Mouse (Mus musculus) 416B (cell line): ENCODE measurements around the gene Atp5b.
"Not testable (repeated sequence)": the region's sequence is repeated elsewhere in the genome, so short reads cannot be mapped to it uniquely, and the experiment has no call there.

ENCODE experiments used
- DNase-seq: peaks from one replicate; pipeline ENCODE4 v3.0.0; 2011; ENCODE audit warnings: low read depth

Gene Atp5b

DNA sequence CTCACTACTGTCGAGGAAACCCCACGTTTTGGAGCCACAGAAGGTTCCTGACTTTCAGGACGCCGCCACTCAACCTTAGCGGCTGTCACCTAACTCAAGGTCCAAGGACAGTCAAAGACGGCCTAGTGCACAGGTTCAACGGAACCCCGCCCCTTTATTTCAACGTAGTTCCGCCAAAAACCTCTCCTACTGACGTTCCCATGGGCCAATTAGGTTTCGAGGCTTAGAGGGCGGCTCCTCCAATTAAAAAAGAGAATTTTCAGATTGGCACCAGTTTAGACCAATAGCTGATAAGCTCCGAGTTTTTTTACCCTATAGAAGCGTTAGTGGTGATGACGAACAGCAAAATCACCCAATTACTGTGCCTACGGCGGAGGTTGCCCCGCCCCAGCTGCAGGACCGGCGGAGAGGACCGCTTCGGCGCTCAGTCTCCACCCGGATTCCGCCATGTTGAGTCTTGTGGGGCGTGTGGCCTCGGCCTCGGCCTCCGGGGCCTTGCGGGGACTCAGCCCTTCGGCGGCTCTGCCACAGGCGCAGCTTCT, at the start of gene Atp5b:
Gene Atp5b, plus strand, starts transcription at position 394 of the 542 bp plus-strand sequence.
- peak; percentile 100 for DNase-seq

DNA sequence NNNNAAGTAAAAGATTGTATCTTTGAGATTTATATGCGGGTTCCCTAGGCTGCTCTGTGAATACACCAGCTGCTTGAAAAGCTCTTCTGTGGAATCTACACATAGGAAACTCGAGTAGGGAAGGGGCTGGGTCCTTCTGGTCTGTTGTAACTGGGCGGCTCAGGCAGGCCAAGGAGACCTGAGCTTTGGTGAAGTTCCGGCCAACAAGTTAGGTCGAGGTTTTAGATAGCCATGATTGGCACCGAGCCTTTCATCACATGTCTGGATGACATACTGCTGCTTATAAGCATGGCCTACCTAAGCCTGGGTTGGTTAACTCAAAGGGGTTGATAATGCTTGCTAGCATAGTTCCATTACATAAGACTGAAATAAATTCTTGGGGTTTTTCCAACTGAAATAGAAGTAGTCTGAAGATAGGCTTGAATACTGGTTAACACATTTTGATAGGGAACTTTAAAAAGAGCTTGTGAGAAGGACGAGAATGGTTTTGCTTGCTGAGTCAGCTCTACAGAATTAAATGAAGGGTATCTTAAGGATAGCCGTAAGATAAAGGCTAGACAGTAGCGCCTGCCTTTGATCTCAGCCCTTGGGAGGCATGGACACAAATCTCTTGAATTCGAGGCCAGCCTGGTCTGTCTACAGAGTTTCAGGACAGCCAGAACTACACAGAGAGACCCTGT, 46.2 kb upstream of the Atp5b start:
- DNase-seq, result peak; percentile 90

DNA sequence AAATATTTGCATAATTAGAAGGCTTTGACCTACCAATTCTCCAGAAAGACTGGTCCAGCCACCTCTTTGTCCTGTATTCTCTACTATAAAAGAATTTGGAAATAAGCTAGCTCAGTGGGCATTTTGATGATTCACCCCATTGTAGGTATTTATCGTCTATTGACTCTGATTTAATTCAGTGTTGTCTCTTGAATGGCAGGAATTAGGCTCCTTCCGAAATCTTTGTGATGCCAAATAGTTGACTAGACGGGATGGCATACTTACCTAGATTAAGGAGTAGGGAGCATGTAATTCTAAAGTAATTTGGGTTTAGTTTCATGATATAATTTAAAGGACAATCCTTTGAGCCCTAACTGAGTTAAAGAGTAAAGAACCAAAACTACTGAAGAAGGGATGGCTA, 45.2 kb upstream of the Atp5b start:
- DNase-seq, result no peak

DNA sequence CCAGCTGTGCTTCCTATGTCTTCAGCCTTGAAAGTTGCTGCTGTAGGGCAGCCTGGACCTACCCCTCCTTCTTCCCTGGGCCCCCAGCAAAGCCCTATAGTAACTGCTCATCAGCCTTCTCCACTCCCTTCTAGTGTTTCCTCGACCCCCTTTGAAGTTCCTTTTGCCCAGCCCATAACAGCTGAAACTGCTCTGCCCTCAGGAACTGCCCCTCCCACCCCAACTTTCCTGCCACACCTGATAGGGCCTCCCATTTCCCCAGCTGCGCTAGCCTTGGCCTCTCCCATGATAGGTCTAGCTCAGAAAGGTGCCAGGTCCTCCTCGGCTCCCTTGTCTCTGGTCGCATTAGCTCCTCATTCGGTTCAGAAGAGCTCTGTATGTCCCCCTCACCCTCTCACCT, 43.9 kb upstream of the Atp5b start:
- DNase-seq, result no peak

DNA sequence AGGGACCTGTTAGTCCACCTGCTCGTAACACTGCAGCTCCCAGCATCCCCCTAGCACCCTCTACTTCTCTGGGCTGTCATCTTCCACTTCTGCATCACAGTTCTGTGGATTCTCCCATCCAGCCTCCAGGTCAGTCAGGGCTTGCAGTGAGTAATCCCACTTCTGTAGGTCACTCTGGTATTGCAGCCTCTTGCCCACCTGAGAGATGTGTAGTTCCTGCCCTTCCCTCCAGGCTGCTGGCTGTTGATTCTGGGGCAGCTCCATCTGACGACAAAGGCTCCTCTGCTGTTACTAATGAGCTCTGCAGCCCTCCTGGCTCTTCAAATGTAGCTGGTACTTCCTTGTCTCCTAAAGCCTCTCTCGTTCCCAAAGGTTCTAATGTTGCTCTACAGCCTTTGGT, 43.2 kb upstream of the Atp5b start:
- no peak for DNase-seq

DNA sequence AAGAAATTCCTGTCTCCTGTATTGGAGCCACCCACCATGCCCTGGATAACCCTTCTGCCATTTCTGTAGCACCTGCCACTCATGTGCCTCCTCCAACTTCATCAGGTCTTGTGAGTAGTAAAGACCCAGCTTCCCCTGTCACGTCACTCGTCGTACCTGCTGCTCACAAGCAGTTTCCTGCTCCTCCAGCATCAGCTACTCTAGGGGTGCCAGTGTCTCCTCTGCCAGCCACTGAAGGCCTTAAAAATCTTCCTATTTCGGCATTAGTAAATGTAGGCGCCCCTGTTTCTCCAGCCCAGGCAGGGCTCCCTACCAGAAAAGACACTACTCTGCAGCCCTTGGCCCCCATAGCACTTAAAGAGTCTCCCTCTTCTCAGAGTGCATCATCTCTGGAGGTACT, 42.8 kb upstream of the Atp5b start:
- DNase-seq, result no peak

DNA sequence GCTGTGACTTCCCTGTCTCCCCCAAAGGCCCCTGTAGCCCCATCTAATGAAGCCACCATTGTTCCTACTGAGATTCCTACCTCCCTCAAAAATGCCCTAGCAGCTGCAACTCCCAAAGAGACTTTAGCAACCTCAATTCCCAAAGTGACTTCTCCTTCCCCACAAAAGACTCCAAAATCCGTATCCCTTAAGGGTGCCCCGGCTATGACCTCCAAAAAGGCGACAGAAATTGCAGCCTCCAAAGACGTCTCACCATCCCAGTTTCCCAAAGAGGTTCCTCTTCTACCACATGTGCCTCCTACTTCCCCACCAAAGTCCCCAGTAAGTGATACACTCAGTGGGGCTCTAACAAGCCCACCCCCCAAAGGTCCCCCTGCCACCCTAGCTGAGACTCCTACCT, 41.4 kb upstream of the Atp5b start:
- DNase-seq, result no peak

DNA sequence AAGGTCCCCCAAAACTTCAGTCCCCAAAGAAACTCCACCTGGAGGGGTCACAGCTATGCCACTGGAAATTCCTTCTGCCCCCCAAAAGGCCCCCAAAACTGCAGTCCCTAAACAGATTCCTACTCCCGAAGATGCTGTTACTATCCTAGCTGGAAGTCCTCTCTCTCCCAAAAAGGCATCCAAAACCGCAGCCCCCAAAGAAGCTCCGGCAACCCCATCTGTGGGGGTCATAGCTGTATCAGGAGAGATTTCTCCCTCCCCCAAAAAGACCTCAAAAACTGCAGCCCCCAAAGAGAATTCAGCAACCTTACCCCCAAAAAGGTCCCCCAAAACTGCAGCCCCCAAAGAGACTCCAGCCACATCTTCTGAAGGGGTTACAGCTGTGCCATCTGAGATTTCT, 40.6 kb upstream of the Atp5b start:
- no peak for DNase-seq

DNA sequence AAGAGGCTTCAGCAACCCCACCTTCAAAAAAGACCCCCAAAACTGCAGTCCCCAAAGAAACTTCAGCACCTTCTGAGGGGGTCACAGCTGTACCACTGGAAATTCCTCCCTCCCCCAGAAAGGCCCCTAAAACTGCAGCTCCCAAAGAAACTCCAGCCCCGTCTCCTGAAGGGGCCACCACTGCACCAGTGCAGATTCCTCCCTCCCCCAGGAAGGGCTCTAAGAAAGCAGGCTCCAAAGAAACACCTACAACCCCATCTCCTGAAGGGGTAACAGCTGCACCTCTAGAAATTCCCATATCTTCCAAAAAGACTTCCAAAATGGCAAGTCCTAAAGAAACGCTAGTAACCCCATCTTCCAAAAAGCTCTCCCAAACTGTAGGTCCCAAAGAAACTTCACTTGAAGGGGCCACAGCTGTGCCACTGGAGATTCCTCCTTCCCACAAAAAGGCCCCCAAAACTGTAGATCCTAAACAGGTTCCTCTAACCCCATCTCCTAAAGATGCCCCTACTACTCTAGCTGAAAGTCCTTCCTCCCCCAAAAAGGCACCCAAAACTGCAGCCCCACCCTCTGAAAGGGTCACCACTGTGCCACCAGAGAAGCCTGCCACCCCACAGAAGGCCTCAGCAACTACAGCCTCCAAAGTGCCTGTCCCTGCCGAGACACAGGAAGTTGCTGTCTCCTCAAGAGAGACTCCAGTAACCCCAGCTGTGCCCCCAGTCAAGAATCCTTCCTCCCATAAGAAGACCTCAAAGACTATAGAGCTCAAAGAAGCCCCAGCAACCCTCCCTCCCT, 39.8 kb upstream of the Atp5b start:
- no peak for DNase-seq

DNA sequence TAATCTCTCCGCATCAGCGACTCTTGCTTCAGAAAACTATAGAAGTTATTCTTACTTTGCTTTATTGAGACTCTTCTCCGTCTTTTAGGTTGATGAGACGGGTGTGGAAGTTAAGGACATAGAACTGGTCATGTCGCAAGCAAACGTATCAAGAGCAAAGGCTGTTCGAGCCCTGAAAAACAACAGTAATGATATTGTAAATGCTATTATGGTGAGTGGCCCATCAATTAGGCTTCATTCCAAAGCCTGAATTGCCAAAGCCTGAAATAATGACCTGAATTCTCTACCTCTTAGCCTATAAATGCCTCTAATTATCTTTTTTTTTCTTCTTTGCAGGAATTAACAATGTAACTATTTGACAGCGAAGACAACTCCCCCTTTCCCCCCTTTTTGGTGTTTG, 34.9 kb upstream of the Atp5b start:
- DNase-seq, result no peak

DNA sequence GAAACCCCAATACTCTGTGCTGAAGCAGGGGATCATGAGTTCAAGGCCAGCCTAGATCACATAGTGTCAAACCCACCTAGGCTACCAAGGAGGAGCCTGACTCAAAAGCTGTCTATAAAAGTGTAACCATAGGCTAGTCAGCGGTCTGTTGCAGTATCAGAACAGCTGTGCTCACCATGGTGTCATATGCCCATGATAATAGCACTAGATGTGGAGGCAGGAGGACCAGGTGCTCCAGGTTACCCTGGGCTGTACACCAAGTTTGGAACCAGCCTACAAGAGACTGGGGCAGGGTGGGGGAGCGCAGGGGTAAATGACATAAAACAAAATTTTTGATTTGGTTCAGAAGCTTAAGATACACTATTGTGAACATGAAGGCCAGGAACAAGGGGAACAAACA, 33.3 kb upstream of the Atp5b start:
- DNase-seq, result no peak

DNA sequence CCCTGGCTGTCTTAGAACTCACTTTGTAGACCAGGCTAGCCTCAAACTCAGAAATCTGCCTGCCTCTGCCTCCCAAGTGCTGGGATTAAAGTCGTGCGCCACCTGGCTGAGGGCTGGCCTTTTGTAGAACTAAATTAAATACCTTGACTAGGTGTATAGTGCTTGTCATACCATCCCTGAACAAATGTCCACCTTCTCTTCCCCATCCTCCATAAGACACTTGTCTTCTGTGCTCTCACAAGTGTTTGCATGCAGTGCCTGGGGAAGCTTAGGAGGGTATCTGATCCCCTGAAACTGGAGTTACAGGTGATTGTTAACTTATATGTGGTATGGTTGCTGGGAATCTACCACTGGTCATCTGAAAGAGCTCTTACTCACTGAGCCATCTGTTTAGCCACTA, 32.7 kb upstream of the Atp5b start:
- DNase-seq, result no peak

DNA sequence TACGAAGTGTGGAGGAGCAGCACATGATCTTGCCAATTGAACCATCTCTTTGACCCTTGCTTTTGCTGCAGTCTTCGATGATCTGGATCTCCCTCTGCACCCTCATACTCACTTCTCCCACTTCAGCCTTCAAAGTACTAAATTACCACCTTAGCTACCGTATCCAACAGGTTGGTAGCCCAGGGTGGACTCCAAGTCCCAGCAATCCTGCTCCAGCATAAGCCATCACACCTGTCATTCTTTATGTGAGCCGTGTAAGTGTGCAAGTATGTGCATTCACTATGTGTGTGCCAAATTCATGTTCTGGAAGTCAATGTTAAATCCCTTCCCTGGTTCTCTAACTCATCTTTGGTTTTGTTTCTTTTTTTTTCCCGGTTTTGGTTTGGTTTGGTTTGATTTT, 31.5 kb upstream of the Atp5b start:
- DNase-seq, result no peak

DNA sequence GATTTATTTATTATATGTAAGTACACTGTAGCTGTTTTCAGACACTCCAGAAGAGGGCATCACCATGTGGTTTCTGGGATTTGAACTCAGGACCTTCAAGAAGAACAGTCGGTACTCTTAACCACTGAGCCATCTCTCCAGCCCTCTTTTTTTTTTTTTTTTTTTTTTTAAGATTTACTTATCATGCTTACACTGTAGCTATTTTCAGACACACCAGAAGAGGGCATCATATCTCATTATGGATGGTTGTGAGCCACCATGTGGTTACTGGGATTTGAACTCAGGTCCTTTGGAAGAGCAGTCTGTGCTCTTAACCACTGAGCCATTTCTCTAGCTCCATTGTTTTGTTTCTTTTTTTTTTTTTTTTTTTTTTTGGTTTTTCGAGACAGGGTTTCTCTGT, 30.9 kb upstream of the Atp5b start:
- DNase-seq, result not testable (repeated sequence)

DNA sequence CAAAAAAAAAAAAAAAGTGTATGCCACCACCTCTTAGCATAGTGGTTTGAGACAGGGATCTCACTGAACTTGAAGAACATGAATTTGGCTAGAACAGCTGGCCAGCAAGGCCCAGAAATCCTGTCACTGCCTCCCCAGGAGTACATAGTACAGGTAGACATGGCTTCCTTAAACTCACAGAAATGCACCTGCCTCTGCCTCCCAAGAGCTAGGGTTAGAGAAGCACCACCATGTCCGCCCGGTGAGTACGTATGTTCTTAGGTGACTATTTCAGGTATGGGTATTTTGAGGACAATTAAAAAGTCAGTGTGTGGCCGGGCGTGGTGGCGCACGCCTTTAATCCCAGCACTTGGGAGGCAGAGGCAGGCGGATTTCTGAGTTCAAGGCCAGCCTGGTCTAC, 30.1 kb upstream of the Atp5b start:
- DNase-seq, result no peak

DNA sequence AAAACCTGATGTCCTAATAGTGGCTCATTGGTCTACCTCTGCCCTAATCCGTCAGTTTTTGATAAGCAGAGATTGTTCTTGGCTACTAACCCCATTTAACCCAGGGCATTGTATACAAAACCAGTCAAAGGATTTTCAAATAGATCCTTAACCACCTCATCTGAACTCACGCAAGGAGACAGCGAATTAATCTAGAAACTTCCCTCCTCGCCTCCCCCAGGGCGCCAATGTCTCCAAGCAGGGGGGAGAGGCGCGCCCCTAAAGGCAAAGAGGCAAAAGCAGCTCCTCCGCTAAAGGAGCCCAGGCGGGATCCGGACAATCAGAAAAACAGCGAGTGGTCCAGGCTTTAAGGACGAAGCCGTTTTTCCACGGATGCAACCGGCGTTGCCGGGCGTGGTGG, 24.9 kb upstream of the Atp5b start:
- no peak for DNase-seq

DNA sequence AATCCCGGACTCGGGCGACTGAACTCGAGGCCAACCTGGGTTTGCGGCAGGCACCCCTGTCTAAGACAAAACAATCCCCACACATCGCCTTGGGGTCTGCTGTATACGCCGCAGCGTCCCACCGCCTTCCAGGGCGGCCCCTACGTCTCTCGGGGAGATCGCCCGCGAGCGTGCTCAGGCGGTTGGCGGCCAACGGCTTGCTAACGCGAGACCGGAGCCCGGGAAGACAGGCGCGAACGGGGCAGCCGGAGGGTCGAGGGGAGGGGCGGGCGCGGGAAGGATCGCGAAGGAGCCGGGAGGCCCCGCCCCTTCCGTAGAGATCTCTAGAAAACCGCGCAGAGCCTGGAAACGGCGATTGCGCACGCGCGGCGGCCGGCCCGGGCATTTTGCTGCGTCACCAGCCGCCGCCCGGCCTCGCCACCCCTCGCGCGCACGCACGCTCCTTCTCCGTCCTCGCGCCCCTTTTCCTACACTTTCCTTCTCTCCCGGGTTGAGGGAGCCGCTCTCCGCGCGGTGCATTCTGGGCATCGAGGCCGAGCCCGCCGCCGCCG, 24.4 kb upstream of the Atp5b start, which contains the start of gene Ptges3:
Gene Ptges3, plus strand, starts transcription at position 354 of the 551 bp plus-strand sequence.
- DNase-seq, result peak; percentile 96

DNA sequence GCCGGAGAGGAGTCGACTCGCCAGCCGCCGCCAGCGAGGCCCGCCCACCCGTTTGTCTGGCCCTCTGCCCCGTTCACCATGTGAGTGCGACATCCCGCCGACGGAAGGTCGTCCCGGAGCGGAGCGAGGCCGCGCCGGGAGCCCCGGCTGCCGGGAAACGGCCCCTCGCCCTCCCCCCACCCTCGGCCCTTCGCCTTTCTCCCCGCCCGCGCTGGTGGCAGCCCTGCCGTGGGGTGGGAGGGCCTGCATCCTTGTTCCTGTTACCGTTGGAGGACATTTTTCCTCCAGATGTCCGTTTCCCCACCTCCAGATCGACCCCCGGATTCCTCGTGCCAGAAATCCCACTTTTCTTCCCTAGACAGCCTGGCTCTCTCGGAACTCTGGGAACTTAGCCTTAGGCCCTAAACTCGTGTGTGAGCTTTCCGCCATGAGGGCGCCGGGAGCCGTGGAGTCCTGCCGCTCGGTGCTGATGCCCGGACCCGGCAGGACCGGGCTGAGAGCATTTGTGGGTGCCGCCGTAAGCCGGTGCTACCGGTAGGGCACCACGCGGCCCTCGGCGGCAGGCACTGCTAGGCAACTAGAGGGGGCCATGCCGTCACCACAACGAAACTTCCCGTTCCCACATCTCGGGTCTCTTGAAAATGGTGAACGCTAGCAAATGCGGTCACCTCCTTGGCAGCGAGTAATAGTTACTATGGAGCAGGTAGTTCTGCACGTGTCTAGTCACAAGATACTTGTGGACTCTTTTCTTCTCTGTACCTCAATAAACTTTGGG, 23.7 kb upstream of the Atp5b start:
- peak; percentile 80 for DNase-seq

DNA sequence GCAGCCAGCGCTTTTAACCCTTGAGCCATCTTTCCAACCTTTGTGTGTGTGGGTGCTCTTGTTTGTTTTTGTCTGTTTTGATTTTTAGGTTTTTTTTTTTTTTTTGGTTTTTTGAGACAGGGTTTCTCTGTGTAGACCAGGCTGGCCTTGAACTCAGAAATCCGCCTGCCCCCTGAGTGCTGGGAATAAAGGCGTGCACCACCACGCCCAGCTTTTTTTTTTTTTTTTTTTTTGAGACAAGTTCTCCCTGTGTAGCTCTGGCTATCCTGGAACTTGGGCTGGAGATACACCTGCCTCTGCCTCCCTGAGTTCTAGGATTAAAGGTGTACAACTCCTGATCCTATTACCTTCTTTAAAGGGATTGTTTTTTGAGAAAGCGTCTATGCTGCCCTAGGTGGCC, 22.0 kb upstream of the Atp5b start:
- DNase-seq, result no peak

DNA sequence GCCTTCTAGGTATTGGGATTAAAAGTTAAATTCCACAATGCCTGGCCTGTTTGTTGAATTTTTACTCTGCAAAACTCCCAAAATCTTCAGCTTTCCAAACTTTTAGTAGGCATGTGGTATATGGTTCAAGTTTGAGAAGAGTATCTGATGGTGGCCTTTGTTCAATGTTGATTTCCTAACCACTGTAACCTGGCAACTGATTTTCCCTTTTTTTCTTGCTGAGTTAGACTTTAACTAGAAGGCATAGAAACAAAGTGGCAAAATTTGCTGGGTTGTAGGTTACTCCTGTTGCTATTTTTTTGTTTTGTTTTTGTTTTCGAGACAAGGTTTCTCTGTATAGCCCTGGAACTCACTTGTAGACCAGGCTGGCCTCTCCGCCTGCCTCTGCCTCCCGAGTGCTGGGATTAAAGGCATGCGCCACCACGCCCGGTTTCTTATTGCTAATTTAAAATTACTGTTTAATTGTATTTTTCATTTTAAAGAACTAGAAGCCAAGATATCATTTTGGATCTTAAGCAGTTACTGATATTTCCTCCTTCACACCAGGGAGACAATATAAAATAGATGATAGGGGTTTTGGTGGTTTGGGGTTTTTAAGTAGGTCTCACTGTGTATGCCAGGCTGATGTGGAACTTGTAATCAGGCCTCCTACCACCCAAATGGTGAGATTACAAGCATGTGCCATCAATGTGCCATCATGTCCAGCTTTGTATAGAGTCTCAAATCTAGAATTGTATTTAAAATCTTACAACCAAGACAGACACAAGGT, 20.7 kb upstream of the Atp5b start:
- DNase-seq, result no peak

DNA sequence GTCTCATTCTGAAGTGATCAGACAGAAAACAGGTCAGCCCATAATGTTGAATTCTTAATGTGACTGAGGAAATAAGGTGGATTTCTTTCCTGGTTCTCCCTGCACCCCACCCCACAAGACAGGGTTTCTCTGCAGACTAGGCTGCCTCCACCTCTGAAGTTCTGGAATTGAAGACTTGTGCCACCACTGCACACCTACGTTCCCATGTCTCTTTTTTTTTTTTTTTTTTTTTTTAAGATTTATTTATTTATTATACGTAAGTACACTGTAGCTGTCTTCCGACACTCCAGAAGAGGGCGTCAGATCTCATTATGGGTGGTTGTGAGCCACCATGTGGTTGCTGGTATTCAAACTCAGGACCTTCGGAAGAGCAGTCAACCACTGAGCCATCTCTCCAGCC, 17.0 kb upstream of the Atp5b start:
- no peak for DNase-seq

DNA sequence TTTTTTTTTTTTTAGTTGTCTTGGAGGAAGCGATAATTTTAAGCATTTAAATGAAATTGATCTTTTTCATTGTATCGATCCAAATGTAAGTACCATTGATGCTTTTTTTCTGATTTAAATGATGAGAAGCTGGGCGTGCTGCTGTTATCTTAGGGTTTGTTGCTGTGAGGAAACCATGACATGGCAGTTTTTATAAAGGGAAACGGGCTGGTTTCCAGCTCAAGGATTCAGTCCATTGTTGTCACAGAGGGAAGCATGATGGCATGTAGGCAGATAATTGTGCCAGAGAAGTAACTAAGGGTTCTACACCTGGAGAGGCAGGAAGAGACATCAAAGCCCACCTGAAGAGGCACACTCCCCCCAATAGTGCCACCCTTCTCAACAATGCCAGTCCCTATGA, 13.9 kb upstream of the Atp5b start:
- DNase-seq, result peak; percentile 50
